22 mouse cellular contexts compared by ENCODE assay signal in genomic region chr19:23395956-23396355, GRCm38 (mm10). TPM values are rescaled to one million over a fixed set of nuclear protein-coding genes. Genes with fewer than 3 reads are reported as not detected.
DNase-seq lines count a peak whose midpoint lies in the region; ATAC-seq and TF ChIP-seq lines count a peak whose summit lies in the region.
"Had no signal": no experiment of that assay in that cellular context is flagged by ENCODE, and none has a peak within 500 bp of the region (broad histone marks: within the 10 kb centered on the region; RNA-seq: fewer than 3 reads in every experiment).

No protein-coding gene starts in this region.

- H3K79me2 ChIP-seq in heart, adult 2 months (replicated peaks; ENCODE audit: control insufficient read depth, insufficient read depth, low read length), result no peaks in the 10 kb centered on the region

- H3K36me3 ChIP-seq in heart, adult 2 months (ENCODE audit: control insufficient read depth, insufficient read depth, low read length), result no peaks in the 10 kb centered on the region
- no peaks in the 10 kb centered on the region for H3K36me3 ChIP-seq in limb, embryonic 14.5 days (ENCODE audit: control insufficient read depth, insufficient read depth, low read length)
- H3K36me3 ChIP-seq in forebrain, embryonic 10.5 days (replicated peaks), result no peaks in the 10 kb centered on the region
- H3K36me3 ChIP-seq: G1E; hindbrain, embryonic 12.5 days; limb, embryonic 12.5 days; liver, embryonic 15.5 days; neural tube, embryonic 13.5 days had no signal

- no peak for TF ChIP-seq EP300 in heart, adult 2 months (IDR thresholded peaks at IDR 0.05; ENCODE audit: insufficient read depth, low read depth, low read length)

- 67% methylated on average over 2 of the region's 2 CpGs for WGBS in heart, adult 2 months
- 48% methylated on average over 2 of the region's 2 CpGs for WGBS in limb, embryonic 14.5 days
- 47% methylated on average over 2 of the region's 2 CpGs for WGBS in forebrain, embryonic 10.5 days

- H3K4me2 ChIP-seq in limb, embryonic 14.5 days (replicated peaks; ENCODE audit: low read depth, low read length, severe bottlenecking), result no peak overlapping the region
- H3K4me2 ChIP-seq: hindbrain, embryonic 12.5 days; limb, embryonic 12.5 days; liver, embryonic 15.5 days; neural tube, embryonic 13.5 days had no signal

- DNase-seq in heart, postnatal 4 days, result peak; percentile 11
- DNase-seq in heart, adult 2 months, result no peak
- peak; percentile 37 for DNase-seq in ES-CJ7 (ENCODE audit: low read depth, low spot score)
- peak; percentile 48 for DNase-seq in ZHBTc4 (ENCODE audit: low read depth, low spot score)
- peak; percentile 47 for DNase-seq in limb, embryonic 14.5 days (ENCODE audit: low spot score)
- DNase-seq in forebrain, embryonic 10.5 days (ENCODE audit: extremely low spot score, low spot score), result no peak
- no peak for DNase-seq in frontal cortex, postnatal 25 days (ENCODE audit: low spot score in 2 of 2)
- DNase-seq: cerebellum, adult 9-11 months; gastrocnemius, postnatal 10 days; heart, adult 18-20 months; lung, postnatal 10 days; right cerebral cortex, postnatal 4 days; thymus, postnatal 25 days had no signal

- no peak overlapping the region for H3K9ac ChIP-seq in heart, adult 2 months (ENCODE audit: low read depth, low read length)
- H3K9ac ChIP-seq in limb, embryonic 14.5 days (ENCODE audit: low read depth, low read length, severe bottlenecking), result no peak overlapping the region
- H3K9ac ChIP-seq: hindbrain, embryonic 12.5 days; limb, embryonic 12.5 days; liver, embryonic 15.5 days; neural tube, embryonic 13.5 days had no signal

- ATAC-seq in limb, embryonic 14.5 days (ENCODE audit: low FRiP score, low read depth), result no peak
- ATAC-seq: activated CD4-positive, CD25-positive, alpha-beta regulatory T cell, adult 4 months; forebrain, embryonic 16.5 days had no signal

- TF ChIP-seq POLR2A in heart, adult 2 months (IDR thresholded peaks at IDR 0.05; ENCODE audit: insufficient read depth, low read depth, low read length), result no peak
- no peak for TF ChIP-seq POLR2A in limb, embryonic 14.5 days (IDR thresholded peaks at IDR 0.05; ENCODE audit: borderline replicate concordance, extremely low read depth, insufficient read depth, insufficient read length)

- intact Hi-C loops in heart, adult 2 months (cut with DNase I), result no loop called here

- no peaks in the 10 kb centered on the region for H3K9me3 ChIP-seq in limb, embryonic 14.5 days (ENCODE audit: control insufficient read depth, low read length)
- H3K9me3 ChIP-seq in forebrain, embryonic 10.5 days, result no peaks in the 10 kb centered on the region
- H3K9me3 ChIP-seq: G1E; hindbrain, embryonic 12.5 days; limb, embryonic 12.5 days; liver, embryonic 15.5 days; megakaryocyte, embryonic 14.5 days; neural tube, embryonic 13.5 days had no signal

- H3K4me3 ChIP-seq in heart, adult 2 months, result no peak overlapping the region
- H3K4me3 ChIP-seq in limb, embryonic 14.5 days (replicated peaks; ENCODE audit: low read length), result no peak overlapping the region
- H3K4me3 ChIP-seq in forebrain, embryonic 10.5 days, result no peak overlapping the region
- H3K4me3 ChIP-seq: hindbrain, embryonic 12.5 days; left cerebral cortex, adult 2 months; limb, embryonic 12.5 days; liver, embryonic 15.5 days; megakaryocyte, embryonic 14.5 days; neural tube, embryonic 13.5 days had no signal

- no peaks in the 10 kb centered on the region for H3K27me3 ChIP-seq in heart, adult 2 months (ENCODE audit: control insufficient read depth, insufficient read depth, low read length)
- no peaks in the 10 kb centered on the region for H3K27me3 ChIP-seq in limb, embryonic 14.5 days (ENCODE audit: control insufficient read depth, insufficient read depth, low read length)
- no peaks in the 10 kb centered on the region for H3K27me3 ChIP-seq in forebrain, embryonic 10.5 days (ENCODE audit: poor library complexity, severe bottlenecking)
- H3K27me3 ChIP-seq: hindbrain, embryonic 12.5 days; limb, embryonic 12.5 days; liver, embryonic 15.5 days; megakaryocyte, embryonic 14.5 days had no signal

- no peak for TF ChIP-seq CTCF in heart, adult 2 months (IDR thresholded peaks at IDR 0.05)

- H3K4me1 ChIP-seq in heart, adult 2 months (ENCODE audit: control insufficient read depth, insufficient read depth, low read length), result no peaks in the 10 kb centered on the region
- no peaks in the 10 kb centered on the region for H3K4me1 ChIP-seq in limb, embryonic 14.5 days (ENCODE audit: control insufficient read depth, insufficient read depth, low read length)
- no peaks in the 10 kb centered on the region for H3K4me1 ChIP-seq in forebrain, embryonic 10.5 days
- H3K4me1 ChIP-seq: hindbrain, embryonic 12.5 days; limb, embryonic 12.5 days; liver, embryonic 15.5 days; megakaryocyte, embryonic 14.5 days; neural tube, embryonic 13.5 days had no signal

- H3K27ac ChIP-seq in heart, adult 2 months, result no peak overlapping the region
- H3K27ac ChIP-seq in limb, embryonic 14.5 days (replicated peaks; ENCODE audit: low read depth, low read length), result no peak overlapping the region
- no peak overlapping the region for H3K27ac ChIP-seq in forebrain, embryonic 10.5 days
- H3K27ac ChIP-seq: hindbrain, embryonic 12.5 days; left cerebral cortex, adult 2 months; limb, embryonic 12.5 days; liver, embryonic 15.5 days; neural tube, embryonic 13.5 days had no signal

RNA-seq across cellular contexts. Expression of gene Mamdc2, which starts 52.3 kb away (rescaled TPM):
- 1 to 10 TPM; 2.4 to 2.6 TPM for total RNA-seq in heart, postnatal 4 days (2021)
- total RNA-seq in heart, adult 2 months (2021), result 1 to 10 TPM; 1.8 to 2.6 TPM
- polyA plus RNA-seq in heart, adult 2 months (2012; rRNA removed), result 2.4 and 3.0 TPM in 2 replicates
- polyA plus RNA-seq in limb, embryonic 14.5 days (2012; rRNA removed), result 3.0 TPM in 2 replicates
- polyA plus RNA-seq in limb, embryonic 14.5 days (2014; fragmentation: Nextera tagmentation; extraction: Ambion mirVana), result 2.3 and 2.6 TPM in 2 replicates
- 0.56 and 0.86 TPM in 2 replicates for polyA plus RNA-seq in forebrain, embryonic 10.5 days (2016; fragmentation: Nextera tagmentation; extraction: Ambion mirVana)
- polyA plus RNA-seq: activated CD4-positive, CD25-positive, alpha-beta regulatory T cell, adult 4 months; G1E had no signal

Comparison
In these comparisons a context has a peak if more than half of its experiments do, and no peak if none do; other contexts are left out.
1. DNase-seq: peak in heart, postnatal 4 days (single experiment), ES-CJ7 (single experiment), ZHBTc4 (single experiment) and limb, embryonic 14.5 days (single experiment); none in heart, adult 2 months (0 of 2), forebrain, embryonic 10.5 days (single experiment) and frontal cortex, postnatal 25 days (0 of 2).